Mouse (Mus musculus) limb, embryonic 15.5 days (tissue): ENCODE data around the gene Tom1l2. TPM values are rescaled to one million over a fixed set of nuclear protein-coding genes. Genes with fewer than 3 reads are reported as not detected.

ENCODE experiments used
- ATAC-seq: fragments of 200-750 bp; cut with Nextera tagmentation; 2 replicates; pipeline ENCODE4 v1.8.0; 2017; ENCODE audit warnings: low read depth, moderate TSS enrichment; ENCODE audit not compliant: insufficient number of reproducible peaks, low FRiP score, low TSS enrichment
- H3K27ac ChIP-seq: fragments of 300-500 bp; sonication (generic); 2 replicates; pipeline ENCODE4 v1.5.1; 2015; ENCODE audit warnings: moderate library complexity, mild to moderate bottlenecking, inconsistent platforms
- H3K27me3 ChIP-seq: fragments of 300-500 bp; sonication (generic); 2 replicates; pipeline ENCODE4 v1.6.1; 2015; ENCODE audit warnings: inconsistent platforms
- H3K36me3 ChIP-seq: fragments of 300-500 bp; sonication (generic); 2 replicates; pipeline ENCODE4 v1.6.1; 2015; ENCODE audit warnings: inconsistent platforms
- H3K4me1 ChIP-seq: fragments of 300-500 bp; sonication (generic); 2 replicates; pipeline ENCODE4 v1.6.1; 2015; ENCODE audit warnings: inconsistent platforms
- H3K4me2 ChIP-seq: fragments of 300-500 bp; sonication (generic); 2 replicates; pipeline ENCODE4 v1.6.1; 2015; ENCODE audit warnings: mild to moderate bottlenecking, inconsistent platforms
- H3K4me3 ChIP-seq: fragments of 300-500 bp; sonication (generic); 2 replicates; pipeline ENCODE4 v1.5.1; 2015; ENCODE audit warnings: mild to moderate bottlenecking, inconsistent platforms
- H3K9ac ChIP-seq: fragments of 300-500 bp; sonication (generic); 2 replicates; pipeline ENCODE4 v1.6.1; 2015; ENCODE audit warnings: inconsistent platforms
- H3K9me3 ChIP-seq: fragments of 300-500 bp; sonication (generic); 2 replicates; pipeline ENCODE4 v1.6.1; 2016; ENCODE audit warnings: inconsistent platforms
- WGBS: fragments of 180-500 bp; shearing (Covaris S2); methylation state at CpG from one replicate; pipeline ENCODE4 v1.1.7; 2015; 5-methylcytosine and 5-hydroxymethylcytosine counted together
- polyA plus RNA-seq: library from polyadenylated mRNA; unstranded; fragments of >200 nt; fragmentation: Nextera tagmentation; extraction: Ambion mirVana; gene quantifications from 2 replicates; pipeline ENCODE4 v1.2.1, GENCODE M21; 2015

The Tom1l2 gene
- 33.4 and 33.7 TPM in 2 replicates for polyA plus RNA-seq

GRCm38 (mm10) chr11:60352559-60353411 lies at the start of gene Tom1l2, which contains the start of gene Drc3:
Tom1l2 (minus strand) TSS chr11:60352905.
Drc3 (plus strand) TSS chr11:60353329.
- H3K27ac ChIP-seq, result peak within 1 kb of the TSS; percentile 81
- under 1% methylated on average over 57 of the region's 57 CpGs for WGBS
- H3K4me1 ChIP-seq, result peaks cover 16% of the 10 kb centered on the region

GRCm38 (mm10) chr11:60397172-60397571 lies 44.5 kb upstream of the Tom1l2 start:
- Histone ChIP-seq H3K4me1 (no peaks in the 10 kb centered on the region), H3K27ac (no peak overlapping the region), H3K27me3 (no peaks in the 10 kb centered on the region), H3K36me3 (peaks cover 22% of the 10 kb centered on the region), H3K4me3 (no peak overlapping the region), H3K9me3 (no peaks in the 10 kb centered on the region), H3K4me2 (no peak overlapping the region), H3K9ac (no peak overlapping the region)
- no peak for ATAC-seq
- WGBS, result 93% methylated on average over 2 of the region's 2 CpGs

More at GRCm38 (mm10) chr11:60352559-60353411, at the start of gene Tom1l2, which contains the start of gene Drc3:
- peak within 1 kb of the TSS; percentile 88 for H3K4me2 ChIP-seq
- peak within 1 kb of the TSS; percentile 92 for H3K4me3 ChIP-seq
- peak within 1 kb of the TSS; percentile 62 for H3K9ac ChIP-seq
- no peaks in the 10 kb centered on the region for H3K9me3 ChIP-seq
- H3K27me3 ChIP-seq, result no peaks in the 10 kb centered on the region
- no peaks in the 10 kb centered on the region for H3K36me3 ChIP-seq
- peak; percentile 100 for ATAC-seq

- no peak overlapping the region for H3K4me2 ChIP-seq
- H3K4me1 ChIP-seq, result no peaks in the 10 kb centered on the region
- H3K9ac ChIP-seq, result no peak overlapping the region
- 0 out of 2 replicates have a peak, but pooled peaks have one; percentile 58 for ATAC-seq
- no peak overlapping the region for H3K4me3 ChIP-seq
- H3K27ac ChIP-seq, result no peak overlapping the region
- H3K36me3 ChIP-seq, result peaks cover 16% of the 10 kb centered on the region
- whole genome bisulfite sequencing, result 53% methylated on average over 6 of the region's 6 CpGs
- no peaks in the 10 kb centered on the region for H3K27me3 ChIP-seq
- no peaks in the 10 kb centered on the region for H3K9me3 ChIP-seq
Measured at GRCm38 (mm10) chr11:60396546-60396945, 43.8 kb upstream of the Tom1l2 start.

GRCm38 (mm10) chr11:60391346-60391745 lies 38.6 kb upstream of the Tom1l2 start:
- ATAC-seq, result no peak
- H3K27ac ChIP-seq, result no peak overlapping the region
- H3K4me3 ChIP-seq, result no peak overlapping the region
- H3K4me1 ChIP-seq, result no peaks in the 10 kb centered on the region
- H3K4me2 ChIP-seq, result no peak overlapping the region
- no peaks in the 10 kb centered on the region for H3K27me3 ChIP-seq
- no peak overlapping the region for H3K9ac ChIP-seq
- no peaks in the 10 kb centered on the region for H3K36me3 ChIP-seq
- 82% methylated on average over 6 of the region's 6 CpGs for WGBS
- H3K9me3 ChIP-seq, result no peaks in the 10 kb centered on the region

GRCm38 (mm10) chr11:60387944-60388343 lies 35.2 kb upstream of the Tom1l2 start:
- H3K4me2 ChIP-seq, result no peak overlapping the region
- H3K4me3 ChIP-seq, result no peak overlapping the region
- H3K9ac ChIP-seq, result no peak overlapping the region
- H3K36me3 ChIP-seq, result no peaks in the 10 kb centered on the region
- WGBS, result 81% methylated on average over 2 of the region's 2 CpGs
- no peaks in the 10 kb centered on the region for H3K9me3 ChIP-seq
- no peaks in the 10 kb centered on the region for H3K27me3 ChIP-seq
- H3K27ac ChIP-seq, result no peak overlapping the region
- H3K4me1 ChIP-seq, result peaks cover 7% of the 10 kb centered on the region; the same call in 1 of the 2 replicates
- ATAC-seq, result no peak

- ATAC-seq, result no peak
Measured at GRCm38 (mm10) chr11:60385946-60386345, 33.2 kb upstream of the Tom1l2 start.

GRCm38 (mm10) chr11:60384762-60385421 lies 32.2 kb upstream of the Tom1l2 start:
- Histone ChIP-seq H3K36me3 (no peaks in the 10 kb centered on the region), H3K4me3 (no peak overlapping the region), H3K4me1 (peaks cover 7% of the 10 kb centered on the region; the same call in 1 of the 2 replicates), H3K4me2 (0 out of 2 replicates have a peak overlapping the region, but pooled peaks have one; percentile 4), H3K9me3 (no peaks in the 10 kb centered on the region), H3K27ac (no peak overlapping the region), H3K9ac (no peak overlapping the region), H3K27me3 (no peaks in the 10 kb centered on the region)
- WGBS, result 11% methylated on average over 16 of the region's 16 CpGs
- no peak for ATAC-seq

More at GRCm38 (mm10) chr11:60385946-60386345, 33.2 kb upstream of the Tom1l2 start:
- 83% methylated on average over 5 of the region's 5 CpGs for WGBS
- Histone ChIP-seq H3K9me3 (no peaks in the 10 kb centered on the region), H3K9ac (no peak overlapping the region), H3K27me3 (no peaks in the 10 kb centered on the region), H3K4me3 (no peak overlapping the region), H3K36me3 (no peaks in the 10 kb centered on the region), H3K4me2 (no peak overlapping the region), H3K27ac (no peak overlapping the region), H3K4me1 (peaks cover 7% of the 10 kb centered on the region; the same call in 1 of the 2 replicates)

GRCm38 (mm10) chr11:60383518-60383917 lies 30.8 kb upstream of the Tom1l2 start:
- H3K36me3 ChIP-seq, result no peaks in the 10 kb centered on the region
- WGBS, result 90% methylated on average over 6 of the region's 6 CpGs
- ATAC-seq, result no peak
- no peak overlapping the region for H3K27ac ChIP-seq
- H3K4me1 ChIP-seq, result peaks cover 7% of the 10 kb centered on the region; the same call in 1 of the 2 replicates
- no peak overlapping the region for H3K4me3 ChIP-seq
- no peaks in the 10 kb centered on the region for H3K27me3 ChIP-seq
- no peak overlapping the region for H3K9ac ChIP-seq
- H3K9me3 ChIP-seq, result no peaks in the 10 kb centered on the region
- no peak overlapping the region for H3K4me2 ChIP-seq

GRCm38 (mm10) chr11:60374481-60374880 lies 21.8 kb upstream of the Tom1l2 start:
- no peaks in the 10 kb centered on the region for H3K9me3 ChIP-seq
- no peak overlapping the region for H3K4me3 ChIP-seq
- WGBS, result 59% methylated on average over 6 of the region's 6 CpGs
- H3K9ac ChIP-seq, result no peak overlapping the region
- no peak overlapping the region for H3K27ac ChIP-seq
- 0 out of 2 replicates have a peak, but pooled peaks cover under 1% of the 10 kb centered on the region for H3K4me1 ChIP-seq
- ATAC-seq, result no peak
- H3K36me3 ChIP-seq, result no peaks in the 10 kb centered on the region
- H3K4me2 ChIP-seq, result no peak overlapping the region
- H3K27me3 ChIP-seq, result no peaks in the 10 kb centered on the region

GRCm38 (mm10) chr11:60370431-60370830 lies 17.7 kb upstream of the Tom1l2 start:
- no peak overlapping the region for H3K4me2 ChIP-seq
- no peak for ATAC-seq
- no peaks in the 10 kb centered on the region for H3K9me3 ChIP-seq
- H3K4me3 ChIP-seq, result no peak overlapping the region
- no peak overlapping the region for H3K9ac ChIP-seq
- H3K27me3 ChIP-seq, result no peaks in the 10 kb centered on the region
- WGBS, result 86% methylated on average over 13 of the region's 13 CpGs
- H3K27ac ChIP-seq, result no peak overlapping the region
- H3K36me3 ChIP-seq, result no peaks in the 10 kb centered on the region
- peaks cover 19% of the 10 kb centered on the region for H3K4me1 ChIP-seq

GRCm38 (mm10) chr11:60369448-60369847 lies 16.7 kb upstream of the Tom1l2 start:
- Histone ChIP-seq H3K4me1 (peaks cover 19% of the 10 kb centered on the region), H3K9me3 (no peaks in the 10 kb centered on the region), H3K27me3 (no peaks in the 10 kb centered on the region), H3K9ac (no peak overlapping the region), H3K4me3 (no peak overlapping the region), H3K4me2 (no peak overlapping the region), H3K36me3 (no peaks in the 10 kb centered on the region), H3K27ac (no peak overlapping the region; the same call in 1 of the 2 replicates)
- 29% methylated on average over 4 of the region's 4 CpGs for WGBS
- ATAC-seq, result no peak

- H3K9me3 ChIP-seq, result no peaks in the 10 kb centered on the region
Measured at GRCm38 (mm10) chr11:60368909-60369308, 16.2 kb upstream of the Tom1l2 start.

More at GRCm38 (mm10) chr11:60368909-60369308, 16.2 kb upstream of the Tom1l2 start:
- H3K27me3 ChIP-seq, result no peaks in the 10 kb centered on the region
- no peaks in the 10 kb centered on the region for H3K36me3 ChIP-seq
- no peak overlapping the region for H3K27ac ChIP-seq
- WGBS, result 52% methylated on average over 4 of the region's 4 CpGs
- no peak overlapping the region for H3K4me2 ChIP-seq
- H3K4me3 ChIP-seq, result no peak overlapping the region
- H3K4me1 ChIP-seq, result peaks cover 19% of the 10 kb centered on the region
- no peak for ATAC-seq
- no peak overlapping the region for H3K9ac ChIP-seq
